Mouse (Mus musculus): ENCODE measurements around the gene Vwa3b. TPM values are rescaled to one million over a fixed set of nuclear protein-coding genes. Genes with fewer than 3 reads are reported as not detected.

Vwa3b gene
- polyA plus RNA-seq, 1 experiment from 2014 or later = 0.50 TPM

- no peaks in the 10 kb centered on the region for H3K9me3 ChIP-seq (ENCODE audit: control insufficient read depth, low read length)
- WGBS = 77% methylated on average over 10 of the region's 10 CpGs
- H3K4me1 ChIP-seq (ENCODE audit: control insufficient read depth in 2 of 2, insufficient read depth in 2 of 2, low read length in 2 of 2) = no peaks in the 10 kb centered on the region
- no peaks in the 10 kb centered on the region for H3K36me3 ChIP-seq (ENCODE audit: control insufficient read depth, insufficient read depth, low read length)
- ATAC-seq (ENCODE audit: insufficient number of reproducible peaks, insufficient read depth, low FRiP score, low read depth) = no peak
- H3K4me3 ChIP-seq (ENCODE audit: control insufficient read depth in 1 of 2, insufficient read depth in 1 of 2, low read depth in 1 of 2, low read length in 2 of 2) = no peak overlapping the region
- no peaks in the 10 kb centered on the region for H3K27me3 ChIP-seq (ENCODE audit: control insufficient read depth, insufficient read depth, low read length)
- H3K9ac ChIP-seq (ENCODE audit: low read length) = no peak overlapping the region
- H3K4me2 ChIP-seq (ENCODE audit: low read length) = no peak overlapping the region
- no peak overlapping the region for H3K27ac ChIP-seq (replicated peaks in 1 of 2; ENCODE audit: control insufficient read depth in 1 of 2, insufficient read depth in 1 of 2, low read depth in 2 of 2, low read length in 2 of 2)
Measured at GRCm38 (mm10) chr1:36987172-36988148, 38.9 kb upstream of the Vwa3b start.

- Histone ChIP-seq H3K9me3 (ENCODE audit: control insufficient read depth, low read length) (no peaks in the 10 kb centered on the region), H3K27ac (replicated peaks in 1 of 2; ENCODE audit: control insufficient read depth in 1 of 2, insufficient read depth in 1 of 2, low read depth in 2 of 2, low read length in 2 of 2) (no peak overlapping the region), H3K27me3 (ENCODE audit: control insufficient read depth, insufficient read depth, low read length) (no peaks in the 10 kb centered on the region), H3K9ac (ENCODE audit: low read length) (no peak overlapping the region), H3K4me1 (ENCODE audit: control insufficient read depth in 2 of 2, insufficient read depth in 2 of 2, low read length in 2 of 2) (no peaks in the 10 kb centered on the region), H3K4me3 (ENCODE audit: control insufficient read depth in 1 of 2, insufficient read depth in 1 of 2, low read depth in 1 of 2, low read length in 2 of 2) (no peak overlapping the region), H3K36me3 (ENCODE audit: control insufficient read depth, insufficient read depth, low read length) (no peaks in the 10 kb centered on the region), H3K4me2 (ENCODE audit: low read length) (no peak overlapping the region)
- 85% methylated on average over 6 of the region's 6 CpGs for WGBS
- no peak for ATAC-seq (ENCODE audit: insufficient number of reproducible peaks, insufficient read depth, low FRiP score, low read depth)
Measured at GRCm38 (mm10) chr1:36988161-36988560, 38.2 kb upstream of the Vwa3b start.

DNA sequence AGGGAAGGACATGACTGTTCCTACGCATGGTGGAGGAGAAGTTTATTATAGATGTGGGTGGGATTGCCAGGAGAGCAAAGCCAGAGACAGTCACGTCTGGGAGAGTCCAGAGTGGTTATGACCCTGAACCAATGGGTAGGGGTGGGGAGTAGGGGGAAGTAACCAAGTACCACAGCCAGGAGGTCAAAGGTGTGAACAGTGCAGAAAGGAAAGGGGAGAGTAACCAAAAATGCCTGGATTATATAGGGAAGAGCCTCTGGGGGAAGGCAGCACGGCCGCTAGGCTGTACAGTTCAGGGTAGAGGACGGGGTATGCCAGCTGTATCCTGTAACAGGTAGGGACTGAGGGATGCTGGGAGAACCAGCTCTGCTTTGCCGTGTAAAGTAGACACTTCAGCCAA lies 37.8 kb upstream of the Vwa3b start:
- ATAC-seq (ENCODE audit: insufficient number of reproducible peaks, insufficient read depth, low FRiP score, low read depth) = no peak
- Histone ChIP-seq H3K27me3 (ENCODE audit: control insufficient read depth, insufficient read depth, low read length) (no peaks in the 10 kb centered on the region), H3K4me2 (ENCODE audit: low read length) (no peak overlapping the region), H3K9ac (ENCODE audit: low read length) (no peak overlapping the region), H3K4me1 (ENCODE audit: control insufficient read depth in 2 of 2, insufficient read depth in 2 of 2, low read length in 2 of 2) (no peaks in the 10 kb centered on the region), H3K36me3 (ENCODE audit: control insufficient read depth, insufficient read depth, low read length) (no peaks in the 10 kb centered on the region), H3K9me3 (ENCODE audit: control insufficient read depth, low read length) (no peaks in the 10 kb centered on the region), H3K27ac (replicated peaks in 1 of 2; ENCODE audit: control insufficient read depth in 1 of 2, insufficient read depth in 1 of 2, low read depth in 2 of 2, low read length in 2 of 2) (no peak overlapping the region), H3K4me3 (ENCODE audit: control insufficient read depth in 1 of 2, insufficient read depth in 1 of 2, low read depth in 1 of 2, low read length in 2 of 2) (no peak overlapping the region)
- WGBS = 77% methylated on average over 6 of the region's 6 CpGs

GRCm38 (mm10) chr1:36994296-36994695 lies 32.1 kb upstream of the Vwa3b start:
- peaks cover 0 to 2% of the 10 kb centered on the region in 2 experiments; a peak in 1 of 4 replicates for H3K4me1 ChIP-seq (ENCODE audit: control insufficient read depth in 2 of 2, insufficient read depth in 2 of 2, low read length in 2 of 2)
- ATAC-seq (ENCODE audit: insufficient number of reproducible peaks, insufficient read depth, low FRiP score, low read depth) = no peak
- no peak overlapping the region for H3K4me2 ChIP-seq (ENCODE audit: low read length)
- H3K27me3 ChIP-seq (ENCODE audit: control insufficient read depth, insufficient read depth, low read length) = no peaks in the 10 kb centered on the region
- no peak overlapping the region for H3K9ac ChIP-seq (ENCODE audit: low read length)
- H3K9me3 ChIP-seq (ENCODE audit: control insufficient read depth, low read length) = no peaks in the 10 kb centered on the region
- no peak overlapping the region for H3K27ac ChIP-seq (replicated peaks in 1 of 2; ENCODE audit: control insufficient read depth in 1 of 2, insufficient read depth in 1 of 2, low read depth in 2 of 2, low read length in 2 of 2)
- H3K36me3 ChIP-seq (ENCODE audit: control insufficient read depth, insufficient read depth, low read length) = no peaks in the 10 kb centered on the region
- no peak overlapping the region for H3K4me3 ChIP-seq (ENCODE audit: control insufficient read depth in 1 of 2, insufficient read depth in 1 of 2, low read depth in 1 of 2, low read length in 2 of 2)
- WGBS = 85% methylated on average over 5 of the region's 5 CpGs

GRCm38 (mm10) chr1:36995760-36996159 lies 30.6 kb upstream of the Vwa3b start:
- no peaks in the 10 kb centered on the region for H3K27me3 ChIP-seq (ENCODE audit: control insufficient read depth, insufficient read depth, low read length)
- H3K9ac ChIP-seq (ENCODE audit: low read length) = no peak overlapping the region
- no peak overlapping the region for H3K4me2 ChIP-seq (ENCODE audit: low read length)
- no peak overlapping the region for H3K4me3 ChIP-seq (ENCODE audit: control insufficient read depth in 1 of 2, insufficient read depth in 1 of 2, low read depth in 1 of 2, low read length in 2 of 2)
- H3K27ac ChIP-seq (replicated peaks in 1 of 2; ENCODE audit: control insufficient read depth in 1 of 2, insufficient read depth in 1 of 2, low read depth in 2 of 2, low read length in 2 of 2) = no peak overlapping the region
- no peaks in the 10 kb centered on the region for H3K36me3 ChIP-seq (ENCODE audit: control insufficient read depth, insufficient read depth, low read length)
- no peaks in the 10 kb centered on the region for H3K9me3 ChIP-seq (ENCODE audit: control insufficient read depth, low read length)
- ATAC-seq (ENCODE audit: insufficient number of reproducible peaks, insufficient read depth, low FRiP score, low read depth) = no peak
- WGBS = 43% methylated on average over 6 of the region's 6 CpGs
- H3K4me1 ChIP-seq (ENCODE audit: control insufficient read depth in 2 of 2, insufficient read depth in 2 of 2, low read length in 2 of 2) = peaks cover 0 to 2% of the 10 kb centered on the region in 2 experiments; a peak in 1 of 4 replicates

GRCm38 (mm10) chr1:36996561-36997213 lies 29.7 kb upstream of the Vwa3b start:
- Histone ChIP-seq H3K36me3 (ENCODE audit: control insufficient read depth, insufficient read depth, low read length) (no peaks in the 10 kb centered on the region), H3K9me3 (ENCODE audit: control insufficient read depth, low read length) (no peaks in the 10 kb centered on the region), H3K9ac (ENCODE audit: low read length) (no peak overlapping the region), H3K4me2 (ENCODE audit: low read length) (no peak overlapping the region), H3K4me3 (ENCODE audit: control insufficient read depth in 1 of 2, insufficient read depth in 1 of 2, low read depth in 1 of 2, low read length in 2 of 2) (no peak overlapping the region), H3K27me3 (ENCODE audit: control insufficient read depth, insufficient read depth, low read length) (no peaks in the 10 kb centered on the region), H3K4me1 (ENCODE audit: control insufficient read depth in 2 of 2, insufficient read depth in 2 of 2, low read length in 2 of 2) (peaks cover 0 to 2% of the 10 kb centered on the region in 2 experiments; a peak in 1 of 4 replicates), H3K27ac (replicated peaks in 1 of 2; ENCODE audit: control insufficient read depth in 1 of 2, insufficient read depth in 1 of 2, low read depth in 2 of 2, low read length in 2 of 2) (no peak overlapping the region)
- ATAC-seq (ENCODE audit: insufficient number of reproducible peaks, insufficient read depth, low FRiP score, low read depth) = no peak
- WGBS = 53% methylated on average over 6 of the region's 6 CpGs

GRCm38 (mm10) chr1:37000307-37000706 lies 26.1 kb upstream of the Vwa3b start:
- no peak overlapping the region for H3K4me3 ChIP-seq (ENCODE audit: control insufficient read depth in 1 of 2, insufficient read depth in 1 of 2, low read depth in 1 of 2, low read length in 2 of 2)
- H3K27me3 ChIP-seq (ENCODE audit: control insufficient read depth, insufficient read depth, low read length) = no peaks in the 10 kb centered on the region
- peaks cover 0 to 2% of the 10 kb centered on the region in 2 experiments; a peak in 1 of 4 replicates for H3K4me1 ChIP-seq (ENCODE audit: control insufficient read depth in 2 of 2, insufficient read depth in 2 of 2, low read length in 2 of 2)
- no peak overlapping the region for H3K4me2 ChIP-seq (ENCODE audit: low read length)
- no peaks in the 10 kb centered on the region for H3K36me3 ChIP-seq (ENCODE audit: control insufficient read depth, insufficient read depth, low read length)
- WGBS = 79% methylated on average over 5 of the region's 5 CpGs
- no peaks in the 10 kb centered on the region for H3K9me3 ChIP-seq (ENCODE audit: control insufficient read depth, low read length)
- H3K9ac ChIP-seq (ENCODE audit: low read length) = no peak overlapping the region
- ATAC-seq (ENCODE audit: insufficient number of reproducible peaks, insufficient read depth, low FRiP score, low read depth) = no peak
- no peak overlapping the region for H3K27ac ChIP-seq (replicated peaks in 1 of 2; ENCODE audit: control insufficient read depth in 1 of 2, insufficient read depth in 1 of 2, low read depth in 2 of 2, low read length in 2 of 2)

Data from heart, embryonic 14.5 days (tissue).